In the genomic region with DNA sequence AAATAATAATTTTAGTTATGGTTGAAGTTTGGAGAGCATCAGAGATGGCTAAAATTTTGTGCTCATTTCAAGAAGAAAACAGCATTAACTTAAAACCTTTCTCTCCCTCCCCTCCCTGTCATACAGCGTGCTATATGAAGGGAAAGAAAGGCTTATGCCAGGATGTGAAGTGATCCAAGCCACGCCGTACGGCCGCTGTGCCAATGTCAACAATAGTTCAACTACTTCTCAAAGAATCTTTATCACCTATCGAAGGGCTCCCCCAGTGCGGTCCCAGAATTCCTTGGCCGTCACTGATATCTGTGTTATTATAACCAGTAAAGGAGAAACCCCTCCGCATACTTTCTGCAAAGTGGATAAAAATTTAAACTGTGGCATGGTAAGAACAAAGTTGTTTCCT, we compare ENCODE assay signal across 20 mouse cellular contexts. TPM values are rescaled to one million over a fixed set of nuclear protein-coding genes. Genes with fewer than 3 reads are reported as not detected.
DNase-seq lines count a peak whose midpoint lies in the region; ATAC-seq and TF ChIP-seq lines count a peak whose summit lies in the region.
"Had no signal": no experiment of that assay in that cellular context is flagged by ENCODE, and none has a peak within 500 bp of the region (broad histone marks: within the 10 kb centered on the region; RNA-seq: fewer than 3 reads in every experiment).

No protein-coding gene starts in this region.

- WGBS in heart, embryonic 15.5 days: 44% methylated on average over 9 of the region's 9 CpGs
- 31% methylated on average over 9 of the region's 9 CpGs for WGBS in lung, embryonic 16.5 days
- WGBS in stomach, postnatal 0 days: 58% methylated on average over 9 of the region's 9 CpGs

- TF ChIP-seq CTCF in stomach, postnatal 0 days (IDR thresholded peaks at IDR 0.05; ENCODE audit: low read depth): no peak

- no peak overlapping the region for H3K9ac ChIP-seq in heart, embryonic 15.5 days
- H3K9ac ChIP-seq in lung, embryonic 16.5 days (ENCODE audit: low read length): no peak overlapping the region
- no peak overlapping the region for H3K9ac ChIP-seq in stomach, postnatal 0 days (ENCODE audit: low read length)
- H3K9ac ChIP-seq: kidney, embryonic 15.5 days; midbrain, embryonic 13.5 days; neural tube, embryonic 13.5 days; stomach, embryonic 15.5 days had no signal

- H3K4me1 ChIP-seq in heart, embryonic 15.5 days (replicated peaks): 0 out of 2 replicates have a peak, but pooled peaks cover 3% of the 10 kb centered on the region
- H3K4me1 ChIP-seq in lung, embryonic 16.5 days (replicated peaks; ENCODE audit: control insufficient read depth, insufficient read depth, low read length): peaks cover 4% of the 10 kb centered on the region
- no peaks in the 10 kb centered on the region for H3K4me1 ChIP-seq in stomach, postnatal 0 days (replicated peaks; ENCODE audit: control insufficient read depth, insufficient read depth)
- H3K4me1 ChIP-seq: kidney, embryonic 15.5 days; midbrain, embryonic 13.5 days; neural tube, embryonic 13.5 days; stomach, embryonic 15.5 days had no signal

- no peaks in the 10 kb centered on the region for H3K27me3 ChIP-seq in heart, embryonic 15.5 days
- H3K27me3 ChIP-seq in lung, embryonic 16.5 days (ENCODE audit: control insufficient read depth, insufficient read depth, low read depth, low read length): no peaks in the 10 kb centered on the region
- H3K27me3 ChIP-seq in stomach, postnatal 0 days (ENCODE audit: control insufficient read depth, insufficient read depth, low read length): no peaks in the 10 kb centered on the region
- H3K27me3 ChIP-seq: kidney, embryonic 15.5 days; midbrain, embryonic 13.5 days; neural tube, embryonic 13.5 days; stomach, embryonic 15.5 days had no signal

- H3K9me3 ChIP-seq in heart, embryonic 15.5 days (replicated peaks): no peaks in the 10 kb centered on the region
- H3K9me3 ChIP-seq in lung, embryonic 16.5 days (ENCODE audit: control insufficient read depth, low read length): no peaks in the 10 kb centered on the region
- H3K9me3 ChIP-seq in stomach, postnatal 0 days (ENCODE audit: control insufficient read depth, low read length): no peaks in the 10 kb centered on the region
- H3K9me3 ChIP-seq: kidney, embryonic 15.5 days; midbrain, embryonic 13.5 days; neural tube, embryonic 13.5 days; stomach, embryonic 15.5 days had no signal

- no peak overlapping the region for H3K4me2 ChIP-seq in heart, embryonic 15.5 days
- no peak overlapping the region for H3K4me2 ChIP-seq in lung, embryonic 16.5 days (ENCODE audit: low read depth, low read length)
- H3K4me2 ChIP-seq in stomach, postnatal 0 days (replicated peaks; ENCODE audit: low read depth): no peak overlapping the region
- H3K4me2 ChIP-seq: kidney, embryonic 15.5 days; midbrain, embryonic 13.5 days; neural tube, embryonic 13.5 days; stomach, embryonic 15.5 days had no signal

- H3K4me3 ChIP-seq in heart, embryonic 15.5 days: no peak overlapping the region
- H3K4me3 ChIP-seq in lung, embryonic 16.5 days (ENCODE audit: low read length): no peak overlapping the region
- no peak overlapping the region for H3K4me3 ChIP-seq in stomach, postnatal 0 days (ENCODE audit: low read depth, low read length)
- H3K4me3 ChIP-seq: erythroblast, embryonic 14.5 days; kidney, embryonic 15.5 days; midbrain, embryonic 13.5 days; neural tube, embryonic 13.5 days; stomach, embryonic 15.5 days had no signal

- peaks cover 16% of the 10 kb centered on the region for H3K36me3 ChIP-seq in heart, embryonic 15.5 days
- H3K36me3 ChIP-seq in lung, embryonic 16.5 days (ENCODE audit: control insufficient read depth, insufficient read depth, low read length): peaks cover 11% of the 10 kb centered on the region
- H3K36me3 ChIP-seq in stomach, postnatal 0 days (ENCODE audit: control insufficient read depth, insufficient read depth, low read length): peaks cover 7% of the 10 kb centered on the region; the same call in 1 of the 2 replicates

- H3K27ac ChIP-seq in heart, embryonic 15.5 days: no peak overlapping the region
- no peak overlapping the region for H3K27ac ChIP-seq in lung, embryonic 16.5 days (ENCODE audit: low read length)
- no peak overlapping the region for H3K27ac ChIP-seq in stomach, postnatal 0 days (replicated peaks)
- H3K27ac ChIP-seq: kidney, embryonic 15.5 days; midbrain, embryonic 13.5 days; neural tube, embryonic 13.5 days; stomach, embryonic 15.5 days had no signal

- ATAC-seq in heart, embryonic 15.5 days (replicated peaks; ENCODE audit: insufficient number of reproducible peaks, insufficient read depth, low FRiP score, low read depth): 0 out of 2 replicates have a peak, but pooled peaks have one; percentile 50
- ATAC-seq in lung, embryonic 16.5 days (ENCODE audit: low read depth): peak; percentile 68
- no peak; the same call in 1 of the 2 replicates for ATAC-seq in stomach, postnatal 0 days (ENCODE audit: low FRiP score, low TSS enrichment)
- ATAC-seq: forebrain, embryonic 14.5 days; hindbrain, embryonic 16.5 days; intestine, embryonic 16.5 days; midbrain, embryonic 13.5 days had no signal

- no peak for TF ChIP-seq EP300 in stomach, postnatal 0 days (optimal IDR thresholded peaks at IDR 0.05)

- DNase-seq in heart, adult 8-10 months (ENCODE audit: low spot score): no peak
- DNase-seq in testis, postnatal 14 days (ENCODE audit: low spot score): peak; percentile 26
- no peak for DNase-seq in testis, postnatal 10 days (ENCODE audit: low spot score)
- peak; percentile 41 for DNase-seq in stomach, postnatal 0 days (ENCODE audit: low spot score)
- no peak for DNase-seq in layer of hippocampus, postnatal 14 days (ENCODE audit: low spot score in 2 of 2)
- DNase-seq: adrenal gland, adult 2 months; cerebellum, adult 2 months; gastrocnemius, postnatal 36 days; right cerebral cortex, postnatal 25 days; thymus, postnatal 25 days had no signal

RNA-seq across cellular contexts. Expression of gene Dennd4c, which starts 29.2 kb away (rescaled TPM):
- 5.2 and 6.5 TPM in 2 replicates for polyA plus RNA-seq in heart, embryonic 15.5 days (2015; fragmentation: Nextera tagmentation; extraction: Ambion mirVana)
- total RNA-seq in heart, adult 8-10 months (2022): 10 to 100 TPM; 31.8 to 40.0 (median 36.5) TPM
- 6.6 and 7.5 TPM in 2 replicates for polyA plus RNA-seq in lung, embryonic 16.5 days (2015; fragmentation: Nextera tagmentation; extraction: Ambion mirVana)
- polyA plus RNA-seq in stomach, postnatal 0 days (2015; fragmentation: Nextera tagmentation; extraction: Ambion mirVana): 3.5 and 4.2 TPM in 2 replicates
- total RNA-seq in layer of hippocampus, postnatal 14 days (2021): 10 to 100 TPM; 14.8 to 14.9 TPM

Comparison
In these comparisons a context has a peak if more than half of its experiments do, and no peak if none do; other contexts are left out.
1. DNase-seq: peak in testis, postnatal 14 days (single experiment) and stomach, postnatal 0 days (single experiment); none in heart, adult 8-10 months (single experiment), testis, postnatal 10 days (single experiment) and layer of hippocampus, postnatal 14 days (0 of 2).